Mouse (Mus musculus) intestine, embryonic 14.5 days (tissue): ENCODE measurements around the gene Tmprss4. TPM values are rescaled to one million over a fixed set of nuclear protein-coding genes. Genes with fewer than 3 reads are reported as not detected.

ENCODE experiments used
- polyA plus RNA-seq: library from polyadenylated mRNA; unstranded; fragments of >200 nt; fragmentation: Nextera tagmentation; extraction: Ambion mirVana; gene quantifications from 2 replicates; pipeline ENCODE4 v1.2.1, GENCODE M21; 2014

Gene Tmprss4
- polyA plus RNA-seq, 1 experiment from 2014 or later: 23.2 TPM

Other genes with a start within 250 kb of the Tmprss4 start
- 28.0 and 31.3 TPM in 2 replicates for gene Ube4a, start 238.5 kb downstream of the Tmprss4 start, polyA plus RNA-seq
- 0.35 and 0.55 TPM in 2 replicates for gene Cd3g, start 223.7 kb downstream of the Tmprss4 start, polyA plus RNA-seq
- not detected in 2 replicates for gene Cd3d, start 222.3 kb downstream of the Tmprss4 start, polyA plus RNA-seq
- 0.49 TPM in 1 of 2 replicates, not detected in the other for gene Cd3e, start 194.5 kb downstream of the Tmprss4 start, polyA plus RNA-seq
- gene Mpzl2, start 164.3 kb downstream of the Tmprss4 start, polyA plus RNA-seq: 26.7 and 27.0 TPM in 2 replicates
- gene Mpzl3, start 148.9 kb downstream of the Tmprss4 start, polyA plus RNA-seq: 6.3 and 6.5 TPM in 2 replicates
- 42.7 and 49.4 TPM in 2 replicates for gene Jaml, start 124.9 kb downstream of the Tmprss4 start, polyA plus RNA-seq
- gene Scn2b, start 86.3 kb downstream of the Tmprss4 start, polyA plus RNA-seq: 3.7 and 3.8 TPM in 2 replicates
- not detected in 2 replicates for gene Scn4b, start 65.7 kb downstream of the Tmprss4 start, polyA plus RNA-seq
- gene BC049352, start 22.1 kb downstream of the Tmprss4 start, polyA plus RNA-seq: 0.22 TPM in 1 of 2 replicates, not detected in the other
- 1.3 and 1.5 TPM in 2 replicates for gene Il10ra, start 65.1 kb upstream of the Tmprss4 start, polyA plus RNA-seq
- gene Tmprss13, start 115.0 kb upstream of the Tmprss4 start, polyA plus RNA-seq: 0.48 and 0.80 TPM in 2 replicates
- 67.3 and 76.0 TPM in 2 replicates for gene Fxyd6, start 166.1 kb upstream of the Tmprss4 start, polyA plus RNA-seq
- gene Fxyd2, start 195.6 kb upstream of the Tmprss4 start, polyA plus RNA-seq: 2.4 and 5.2 TPM in 2 replicates
- gene Dscaml1, start 222.5 kb upstream of the Tmprss4 start, polyA plus RNA-seq: 0.26 and 0.41 TPM in 2 replicates